Mouse (Mus musculus) midbrain, embryonic 10.5 days (tissue): ENCODE data around the gene Mdc1. TPM values are rescaled to one million over a fixed set of nuclear protein-coding genes. Genes with fewer than 3 reads are reported as not detected.

Experiments
- DNase-seq: peaks from one replicate; pipeline ENCODE4 v3.0.0-alpha.2; 2017; ENCODE audit warnings: low spot score
- H3K27ac ChIP-seq: fragments of 300-500 bp; sonication (generic); replicated peaks from 2 replicates; pipeline ENCODE4 v1.5.1; 2016; ENCODE audit warnings: mild to moderate bottlenecking
- H3K27me3 ChIP-seq: fragments of 300-500 bp; sonication (generic); 2 replicates; pipeline ENCODE4 v1.6.1; 2016; ENCODE audit warnings: low read depth, mild to moderate bottlenecking; ENCODE audit not compliant: poor library complexity, severe bottlenecking
- H3K36me3 ChIP-seq: fragments of 300-500 bp; sonication (generic); 2 replicates; pipeline ENCODE4 v1.6.1; 2016; ENCODE audit warnings: mild to moderate bottlenecking, moderate library complexity
- H3K4me1 ChIP-seq: fragments of 300-500 bp; sonication (generic); 2 replicates; pipeline ENCODE4 v1.6.1; 2016
- H3K4me3 ChIP-seq: fragments of 300-500 bp; sonication (generic); 2 replicates; pipeline ENCODE4 v1.5.1; 2016; ENCODE audit warnings: mild to moderate bottlenecking, moderate library complexity
- H3K9me3 ChIP-seq: fragments of 300-500 bp; sonication (generic); replicated peaks from 2 replicates; pipeline ENCODE4 v1.6.1; 2016; ENCODE audit warnings: mild to moderate bottlenecking
- WGBS: fragments of 180-500 bp; shearing (Covaris S2); methylation state at CpG from one replicate; pipeline ENCODE4 v1.1.7; 2016; 5-methylcytosine and 5-hydroxymethylcytosine counted together
- polyA plus RNA-seq: library from polyadenylated mRNA; unstranded; fragments of >200 nt; fragmentation: Nextera tagmentation; extraction: Ambion mirVana; gene quantifications from 2 replicates; pipeline ENCODE4 v1.2.1, GENCODE M21; 2016

The Mdc1 gene
- polyA plus RNA-seq, 1 experiment from 2014 or later, result 21.1 TPM

DNA sequence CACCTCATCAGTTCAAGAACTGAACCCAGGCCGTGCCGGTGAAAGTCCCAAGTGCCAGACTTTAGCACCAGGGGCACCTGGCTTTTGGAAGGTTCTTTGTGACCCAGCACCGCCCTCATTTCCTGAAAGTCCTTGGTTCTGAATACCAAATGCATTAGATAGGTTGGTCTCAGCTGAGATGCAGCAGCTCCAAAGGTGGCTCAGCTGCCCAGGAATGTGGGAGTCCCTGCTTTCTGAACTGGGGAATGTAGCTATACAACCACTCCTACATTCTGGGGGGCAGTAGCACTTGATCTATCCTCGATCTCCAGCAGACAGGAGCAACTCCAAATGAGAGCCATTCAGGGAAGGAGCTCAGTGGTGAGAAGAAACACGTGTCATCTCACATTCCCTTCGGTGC is 28.6 kb upstream of the Mdc1 start:
- no peak for DNase-seq
- 85% methylated on average over 6 of the region's 6 CpGs for WGBS
- no peaks in the 10 kb centered on the region for H3K4me1 ChIP-seq
- H3K27me3 ChIP-seq, result peaks cover 19% of the 10 kb centered on the region
- H3K9me3 ChIP-seq, result no peaks in the 10 kb centered on the region
- no peaks in the 10 kb centered on the region for H3K36me3 ChIP-seq
- H3K4me3 ChIP-seq, result no peak overlapping the region
- no peak overlapping the region; the same call in 1 of the 2 replicates for H3K27ac ChIP-seq

DNA sequence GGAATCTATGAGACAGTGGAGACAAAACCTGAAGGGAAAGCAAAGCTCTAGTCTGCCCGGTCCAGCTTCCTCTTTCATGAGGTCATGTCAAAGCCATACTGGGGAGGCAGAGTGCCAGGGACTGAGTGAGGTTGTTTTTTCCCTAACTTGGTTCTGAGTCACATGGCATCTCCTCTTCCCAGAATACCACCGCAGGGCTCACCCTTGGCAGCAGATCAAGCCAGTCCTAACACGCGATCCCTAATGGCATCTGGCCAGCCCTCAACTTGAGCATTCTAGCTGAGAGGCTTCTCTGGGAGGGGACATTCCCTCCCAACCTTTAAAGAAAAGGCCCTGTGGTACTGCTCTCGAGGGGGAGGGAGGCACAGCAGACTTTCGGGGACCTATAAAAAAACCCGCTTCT is 28.1 kb upstream of the Mdc1 start:
- peaks cover 19% of the 10 kb centered on the region for H3K27me3 ChIP-seq
- no peaks in the 10 kb centered on the region for H3K36me3 ChIP-seq
- no peak for DNase-seq
- no peak overlapping the region for H3K27ac ChIP-seq
- no peaks in the 10 kb centered on the region for H3K4me1 ChIP-seq
- H3K4me3 ChIP-seq, result no peak overlapping the region
- WGBS, result 84% methylated on average over 7 of the region's 7 CpGs
- no peaks in the 10 kb centered on the region for H3K9me3 ChIP-seq

DNA sequence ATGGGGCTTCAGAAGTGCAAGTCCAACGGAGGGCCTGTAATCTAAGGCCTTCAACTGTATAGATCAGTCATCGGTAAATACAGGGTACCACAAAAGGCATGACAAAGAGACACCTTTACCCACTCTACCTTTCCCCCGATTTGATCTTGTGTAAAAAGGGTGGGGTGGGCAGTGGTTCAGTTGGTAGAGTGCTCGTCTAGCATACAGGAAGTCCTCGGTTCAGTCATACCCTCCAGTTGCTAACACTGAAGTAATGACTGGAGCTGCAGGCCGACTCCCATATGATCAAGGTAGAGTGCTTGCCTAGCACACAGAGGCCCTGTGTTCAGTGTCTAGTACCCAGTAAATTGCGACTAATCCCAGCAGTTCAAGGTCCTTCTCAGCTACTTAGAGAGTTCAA is 27.7 kb upstream of the Mdc1 start:
- Histone ChIP-seq H3K9me3 (no peaks in the 10 kb centered on the region), H3K27ac (no peak overlapping the region), H3K36me3 (no peaks in the 10 kb centered on the region), H3K4me3 (no peak overlapping the region), H3K27me3 (peaks cover 19% of the 10 kb centered on the region), H3K4me1 (no peaks in the 10 kb centered on the region)
- DNase-seq, result no peak
- 88% methylated on average over 7 of the region's 7 CpGs for WGBS

DNA sequence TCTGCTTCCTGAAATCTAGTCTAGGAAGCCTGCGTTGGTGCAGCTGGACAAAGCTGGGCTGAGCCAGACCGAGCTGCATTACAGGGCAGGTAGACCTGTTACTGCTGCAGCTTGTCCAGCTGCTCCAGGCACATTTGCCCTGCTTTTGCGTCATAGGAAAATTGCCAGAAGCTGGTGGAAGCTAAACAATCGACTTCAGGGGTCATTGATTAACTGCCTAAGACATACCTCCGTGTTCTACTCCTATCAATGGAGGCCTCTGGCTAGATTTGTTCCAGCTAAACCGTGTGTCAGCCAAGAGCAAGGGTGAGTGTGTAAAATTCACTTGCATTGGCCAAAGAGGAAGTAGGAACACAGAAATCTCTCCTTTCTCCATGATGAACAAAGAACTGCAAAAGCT is 26.6 kb upstream of the Mdc1 start:
- WGBS, result 80% methylated on average over 6 of the region's 6 CpGs
- DNase-seq, result no peak
- Histone ChIP-seq H3K9me3 (no peaks in the 10 kb centered on the region), H3K4me1 (no peaks in the 10 kb centered on the region), H3K27ac (no peak overlapping the region; the same call in 1 of the 2 replicates), H3K36me3 (no peaks in the 10 kb centered on the region), H3K4me3 (no peak overlapping the region), H3K27me3 (peaks cover 26% of the 10 kb centered on the region)

DNA sequence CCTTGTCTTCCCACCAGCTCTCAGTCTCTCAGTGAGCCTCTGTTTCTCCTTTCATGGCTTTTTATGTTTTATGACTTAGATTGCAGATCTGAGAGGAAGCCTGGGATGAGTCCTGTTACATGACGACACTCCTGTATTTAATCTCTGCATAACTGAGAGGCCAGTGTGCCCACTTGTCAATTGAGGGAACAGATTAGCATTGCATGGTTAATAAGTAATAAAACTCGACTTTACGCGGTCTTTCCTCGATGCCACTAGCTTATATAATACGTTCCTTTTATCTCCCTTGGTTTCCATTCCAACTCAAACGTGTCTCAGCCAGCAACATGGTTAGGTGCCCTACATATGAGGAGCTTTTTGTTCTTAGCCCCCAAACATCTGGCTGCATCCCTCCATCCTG is 25.5 kb upstream of the Mdc1 start:
- peaks cover 3% of the 10 kb centered on the region for H3K4me1 ChIP-seq
- no peak overlapping the region for H3K4me3 ChIP-seq
- H3K27me3 ChIP-seq, result peaks cover 38% of the 10 kb centered on the region
- DNase-seq, result no peak
- H3K9me3 ChIP-seq, result no peaks in the 10 kb centered on the region
- WGBS, result 81% methylated on average over 7 of the region's 7 CpGs
- H3K36me3 ChIP-seq, result no peaks in the 10 kb centered on the region
- no peak overlapping the region for H3K27ac ChIP-seq

DNA sequence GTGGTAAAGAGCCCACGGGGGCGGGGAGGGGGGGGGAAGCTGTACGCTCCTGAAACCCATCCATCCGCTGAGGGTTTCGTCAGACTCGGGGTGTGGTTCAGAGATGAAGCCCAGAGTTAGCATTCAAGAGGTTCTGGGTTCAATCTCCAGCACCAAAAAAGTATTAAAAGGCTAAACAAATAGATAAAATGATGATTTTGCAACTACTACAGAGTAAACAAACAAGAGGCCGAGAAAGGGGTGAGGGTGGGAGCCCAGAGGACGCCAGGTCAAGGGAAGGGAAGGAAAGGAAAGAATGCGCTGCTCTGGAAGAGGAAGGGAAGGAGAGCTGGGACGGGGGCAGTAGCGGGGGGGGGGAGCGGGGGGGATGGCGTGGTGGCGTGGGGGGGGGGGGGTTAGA is 24.6 kb upstream of the Mdc1 start:
- H3K4me3 ChIP-seq, result no peak overlapping the region
- DNase-seq, result no peak
- H3K27me3 ChIP-seq, result peaks cover 46% of the 10 kb centered on the region
- no peak overlapping the region for H3K27ac ChIP-seq
- H3K9me3 ChIP-seq, result no peaks in the 10 kb centered on the region
- H3K36me3 ChIP-seq, result no peaks in the 10 kb centered on the region
- 28% methylated on average over 13 of the region's 14 CpGs for WGBS
- H3K4me1 ChIP-seq, result peaks cover 12% of the 10 kb centered on the region

DNA sequence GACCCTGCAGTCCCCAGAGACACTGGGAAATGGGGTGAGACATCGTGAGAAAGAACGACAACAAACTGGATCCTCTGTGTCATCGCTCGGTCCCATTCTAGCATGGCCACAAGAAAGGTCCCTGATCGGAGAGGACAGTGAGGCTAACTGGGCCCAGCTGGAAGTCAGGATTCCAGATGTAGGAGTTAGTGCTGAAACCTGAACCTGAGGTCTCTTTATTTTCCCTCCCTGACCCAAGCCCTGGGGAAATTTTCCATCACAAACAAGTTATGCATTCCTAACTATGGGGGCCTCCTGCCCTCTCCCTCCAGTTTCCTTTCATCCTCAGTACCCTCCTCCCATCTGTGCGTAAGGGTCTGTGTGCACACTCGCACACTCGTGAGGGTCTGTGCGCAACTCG is 24.1 kb upstream of the Mdc1 start:
- no peak for DNase-seq
- no peak overlapping the region for H3K4me3 ChIP-seq
- H3K9me3 ChIP-seq, result no peaks in the 10 kb centered on the region
- 51% methylated on average over 10 of the region's 10 CpGs for WGBS
- no peak overlapping the region for H3K27ac ChIP-seq
- peaks cover 52% of the 10 kb centered on the region for H3K27me3 ChIP-seq
- peaks cover 17% of the 10 kb centered on the region for H3K4me1 ChIP-seq
- no peaks in the 10 kb centered on the region for H3K36me3 ChIP-seq

DNA sequence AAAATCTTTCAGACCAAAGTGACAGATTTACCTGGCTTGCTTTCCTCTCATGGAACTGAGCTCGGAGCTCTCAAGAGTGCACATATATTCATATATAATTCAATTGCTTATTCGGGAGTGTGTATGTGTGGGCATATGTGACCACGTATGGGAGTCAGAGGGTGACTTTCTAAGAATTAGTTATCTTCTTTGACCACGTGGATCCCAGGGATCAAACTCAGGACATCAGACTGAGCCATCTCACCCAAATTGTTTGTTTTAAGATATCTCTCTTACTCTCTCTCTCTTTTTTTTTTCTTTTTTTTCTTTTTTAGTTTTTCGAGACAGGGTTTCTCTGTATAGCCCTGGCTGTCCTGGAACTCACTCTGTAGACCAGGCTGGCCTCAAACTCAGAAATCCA is 21.2 kb upstream of the Mdc1 start:
- WGBS, result 81% methylated on average over 5 of the region's 5 CpGs

DNA sequence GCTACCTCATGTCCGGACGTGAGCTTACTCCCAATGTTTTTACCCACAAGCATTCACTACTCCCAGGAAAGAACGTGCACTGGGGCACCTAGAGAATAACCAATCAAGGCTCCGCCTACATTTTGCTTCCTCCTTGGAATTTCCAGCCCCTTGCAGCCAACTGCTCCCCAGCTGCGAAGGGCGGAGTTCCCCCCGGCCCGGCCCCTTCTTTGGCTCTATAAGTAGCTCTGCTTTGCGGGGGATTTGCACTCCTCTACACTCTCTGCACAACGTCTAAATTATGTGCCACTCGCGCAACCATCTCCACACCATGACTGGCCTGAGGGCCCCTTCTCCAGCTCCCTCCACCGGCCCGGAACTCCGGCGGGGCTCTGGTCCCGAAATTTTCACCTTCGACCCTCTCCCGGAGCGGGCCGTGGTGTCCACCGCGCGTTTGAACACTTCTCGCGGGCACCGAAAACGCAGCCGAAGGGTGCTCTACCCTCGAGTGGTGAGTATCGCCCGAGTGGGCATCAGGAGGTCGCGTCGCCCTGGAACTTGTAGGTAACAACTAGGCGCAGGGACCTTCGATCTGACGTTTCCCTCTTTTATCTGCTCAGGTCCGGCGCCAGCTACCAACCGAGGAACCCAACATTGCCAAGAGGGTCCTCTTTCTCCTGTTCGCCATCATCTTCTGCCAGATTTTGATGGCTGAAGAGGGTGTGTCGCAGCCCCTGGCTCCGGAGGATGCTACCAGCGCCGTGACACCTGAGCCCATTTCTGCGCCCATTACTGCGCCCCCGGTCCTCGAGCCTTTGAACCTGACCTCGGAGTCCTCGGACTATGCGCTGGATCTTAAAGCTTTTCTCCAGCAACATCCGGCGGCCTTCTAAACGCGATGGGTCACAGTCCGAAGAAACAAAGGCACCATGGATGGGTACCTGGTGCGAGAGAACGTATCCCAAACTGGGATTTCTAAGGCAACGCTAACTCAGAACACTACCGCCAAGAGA is 19.6 kb upstream of the Mdc1 start, which contains the start of gene Ier3:
Gene Ier3 (plus strand): TSS at position 246 of the 992 bp plus-strand sequence.
- H3K4me1 ChIP-seq, result peaks cover 38% of the 10 kb centered on the region
- DNase-seq, result peak; percentile 74
- no peaks in the 10 kb centered on the region for H3K9me3 ChIP-seq
- H3K36me3 ChIP-seq, result peaks cover 20% of the 10 kb centered on the region
- H3K27me3 ChIP-seq, result peaks cover 42% of the 10 kb centered on the region
- peak within 1 kb of the TSS; percentile 77 for H3K4me3 ChIP-seq
- WGBS, result under 1% methylated on average over 62 of the region's 62 CpGs
- peak within 1 kb of the TSS; percentile 91 for H3K27ac ChIP-seq

More for the DNA sequence above, 21.2 kb upstream of the Mdc1 start:
- peaks cover 52% of the 10 kb centered on the region for H3K27me3 ChIP-seq
- H3K36me3 ChIP-seq, result peaks cover 4% of the 10 kb centered on the region; the same call in 1 of the 2 replicates
- H3K9me3 ChIP-seq, result no peaks in the 10 kb centered on the region
- no peak overlapping the region for H3K4me3 ChIP-seq
- no peak for DNase-seq
- H3K27ac ChIP-seq, result no peak overlapping the region
- peaks cover 38% of the 10 kb centered on the region for H3K4me1 ChIP-seq

DNA sequence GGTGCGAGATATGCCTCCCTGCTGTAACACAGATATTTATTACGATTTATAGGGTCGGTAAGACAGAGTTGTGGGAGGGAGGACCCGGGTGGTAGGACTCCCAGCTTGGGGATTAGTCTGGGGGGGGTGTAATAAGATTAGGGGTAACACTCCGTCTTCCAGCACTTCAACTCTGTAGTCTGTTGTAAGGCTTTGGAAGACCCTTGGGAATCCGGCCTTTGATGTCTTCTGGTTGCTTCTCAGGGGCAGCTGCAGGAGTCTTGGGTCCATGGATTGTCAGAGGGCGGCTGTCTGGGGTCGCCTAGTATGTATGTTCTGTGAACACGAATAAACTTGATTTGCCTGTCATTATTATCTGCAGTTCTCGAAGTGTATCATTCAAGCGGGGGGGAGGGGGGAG is 18.8 kb upstream of the Mdc1 start:
- Histone ChIP-seq H3K27ac (peak overlapping the region; percentile 91), H3K36me3 (peaks cover 29% of the 10 kb centered on the region), H3K27me3 (peaks cover 34% of the 10 kb centered on the region), H3K4me1 (peaks cover 38% of the 10 kb centered on the region), H3K4me3 (peak overlapping the region; percentile 77), H3K9me3 (no peaks in the 10 kb centered on the region)
- 2% methylated on average over 11 of the region's 11 CpGs for WGBS
- DNase-seq, result no peak

DNA sequence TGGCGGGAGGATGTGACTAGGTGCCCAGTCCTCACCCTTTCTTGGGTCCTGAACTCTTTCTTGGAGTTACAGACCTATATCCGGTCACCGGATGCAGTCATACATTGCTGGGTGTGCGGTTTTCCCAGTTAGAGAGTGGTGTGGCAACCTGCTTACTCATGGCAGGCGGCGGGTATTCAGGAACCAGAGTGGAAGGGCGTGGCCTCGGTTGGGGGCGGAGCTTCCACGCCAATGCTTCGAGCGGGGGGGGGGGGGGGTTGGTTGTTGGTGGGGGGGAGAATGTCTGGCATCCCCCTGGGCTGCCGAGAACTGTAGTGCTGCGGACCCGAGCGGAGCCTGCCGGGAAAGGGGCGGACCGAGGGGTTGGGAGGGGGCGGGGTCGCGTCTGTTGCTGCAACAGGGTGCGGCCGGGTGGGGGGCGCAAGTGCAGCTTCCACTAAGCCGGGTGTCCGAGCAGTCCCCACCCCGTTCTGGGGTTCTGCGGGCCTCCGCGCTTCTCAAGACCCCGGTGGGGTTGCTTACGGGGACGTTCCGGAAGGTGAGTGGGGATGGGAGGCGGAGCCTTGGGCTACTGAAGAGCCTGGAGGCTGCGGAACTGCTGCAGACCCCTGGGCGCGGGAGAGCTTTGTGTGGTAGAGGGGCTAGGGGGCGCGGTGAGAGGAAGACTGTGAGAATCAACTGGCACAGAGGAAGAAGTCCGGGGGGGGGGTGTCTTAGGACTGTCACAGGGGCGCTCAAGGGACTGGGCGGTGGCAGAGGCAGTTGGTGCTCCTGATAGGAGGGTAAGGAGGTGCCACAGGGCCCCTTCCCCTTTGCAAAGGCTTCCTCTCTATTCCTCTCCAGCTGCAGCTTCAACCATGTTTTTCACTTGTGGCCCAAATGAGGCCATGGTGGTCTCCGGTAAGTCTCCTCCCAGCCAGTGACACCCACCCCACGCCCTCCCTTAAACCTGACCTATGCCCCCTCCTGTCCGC is 18.1 kb upstream of the Mdc1 start, which contains the start of gene Flot1:
Gene Flot1 (plus strand): TSS at position 267 of the 974 bp plus-strand sequence.
- Histone ChIP-seq H3K4me3 (peak within 1 kb of the TSS; percentile 77), H3K36me3 (peaks cover 35% of the 10 kb centered on the region), H3K9me3 (no peaks in the 10 kb centered on the region), H3K27ac (peak within 1 kb of the TSS; percentile 91), H3K4me1 (peaks cover 38% of the 10 kb centered on the region), H3K27me3 (peaks cover 33% of the 10 kb centered on the region)
- DNase-seq, result peak; percentile 91
- WGBS, result under 1% methylated on average over 47 of the region's 47 CpGs

DNA sequence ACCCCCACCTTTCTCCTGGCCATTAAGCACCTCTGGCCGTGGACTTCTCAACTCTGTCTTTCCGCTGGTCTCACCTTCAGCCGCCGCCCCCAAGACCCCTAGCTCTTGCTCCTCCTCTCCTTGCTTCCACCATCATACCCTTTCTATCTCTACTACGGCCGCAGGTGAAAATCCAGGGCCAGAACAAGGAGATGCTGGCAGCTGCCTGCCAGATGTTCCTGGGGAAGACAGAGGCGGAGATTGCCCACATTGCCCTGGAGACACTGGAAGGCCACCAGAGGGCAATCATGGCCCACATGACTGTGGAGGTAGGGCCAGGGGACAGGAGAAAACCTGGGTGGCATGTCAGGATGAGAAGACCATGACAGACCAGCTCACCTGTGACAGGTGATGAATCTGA is 16.9 kb upstream of the Mdc1 start:
- no peak for DNase-seq
- H3K27ac ChIP-seq, result peak overlapping the region; percentile 91; the same call in 1 of the 2 replicates
- peaks cover 40% of the 10 kb centered on the region for H3K36me3 ChIP-seq
- no peaks in the 10 kb centered on the region for H3K9me3 ChIP-seq
- peak overlapping the region; percentile 77 for H3K4me3 ChIP-seq
- 66% methylated on average over 7 of the region's 7 CpGs for WGBS
- H3K4me1 ChIP-seq, result peaks cover 38% of the 10 kb centered on the region
- peaks cover 29% of the 10 kb centered on the region for H3K27me3 ChIP-seq
